Mouse (Mus musculus) central nervous system, embryonic 11.5 days (tissue): ENCODE measurements around the gene Tlcd1. TPM values are rescaled to one million over a fixed set of nuclear protein-coding genes. Genes with fewer than 3 reads are reported as not detected.

Experiments used
- polyA plus RNA-seq: library from polyadenylated mRNA; depleted of rRNA; stranded (reverse); fragments of >200 nt; gene quantifications from 2 replicates; pipeline ENCODE4 v1.2.3, GENCODE M21; 2012; rRNA removed

Tlcd1 gene
- polyA plus RNA-seq, result 21.7 and 22.8 TPM in 2 replicates

GRCm38 (mm10) chr11:78176402-78176862 is at the start of gene Tlcd1, which contains the start of gene Nek8:
Gene Tlcd1, plus strand, starts transcription at chr11:78176711.
Gene Nek8, minus strand, starts transcription at chr11:78176675.

GRCm38 (mm10) chr11:78164924-78165760 is 11.4 kb upstream of the Tlcd1 start, which contains the start of gene Traf4:
Gene Traf4, minus strand, starts transcription at chr11:78165589.

GRCm38 (mm10) chr11:78182961-78183844 is 6.7 kb downstream of the Tlcd1 start, which contains the start of gene Rpl23a:
Gene Rpl23a, minus strand, starts transcription at chr11:78183584.

GRCm38 (mm10) chr11:78188331-78189233 is 12.1 kb downstream of the Tlcd1 start, which contains the start of gene Rab34:
Gene Rab34, plus strand, starts transcription at chr11:78188430.

GRCm38 (mm10) chr11:78193113-78193512 is 16.6 kb downstream of the Tlcd1 start, which contains the start of gene Proca1:
Gene Proca1, plus strand, starts transcription at chr11:78193392.

Other genes starting within 250 kb of the Tlcd1 start
- 8.9 and 12.4 TPM in 2 replicates for gene Sez6, start 245.9 kb upstream of the Tlcd1 start, polyA plus RNA-seq
- 63.4 and 84.4 TPM in 2 replicates for gene Phf12, start 194.0 kb upstream of the Tlcd1 start, polyA plus RNA-seq
- gene Dhrs13, start 144.4 kb upstream of the Tlcd1 start, polyA plus RNA-seq, result 12.5 and 14.3 TPM in 2 replicates
- gene Flot2, start 138.8 kb upstream of the Tlcd1 start, polyA plus RNA-seq, result 50.4 and 64.3 TPM in 2 replicates
- gene Eral1, start 96.3 kb upstream of the Tlcd1 start, polyA plus RNA-seq, result 23.8 and 28.7 TPM in 2 replicates
- 12.7 and 20.4 TPM in 2 replicates for gene Fam222b, start 82.1 kb upstream of the Tlcd1 start, polyA plus RNA-seq
- gene Traf4, start 11.1 kb upstream of the Tlcd1 start, polyA plus RNA-seq, result 127 and 187 TPM in 2 replicates
- 14.6 and 20.9 TPM in 2 replicates for gene Nek8, start within 50 bp of the Tlcd1 start, polyA plus RNA-seq
- 3,764 and 3,899 TPM in 2 replicates for gene Rpl23a, start 6.9 kb downstream of the Tlcd1 start, polyA plus RNA-seq
- gene Rab34, start 11.7 kb downstream of the Tlcd1 start, polyA plus RNA-seq, result 59.8 and 90.6 TPM in 2 replicates
- gene Proca1, start 16.7 kb downstream of the Tlcd1 start, polyA plus RNA-seq, result 1.7 and 3.0 TPM in 2 replicates
- 76.8 and 95.7 TPM in 2 replicates for gene Sdf2, start 69.0 kb downstream of the Tlcd1 start, polyA plus RNA-seq
- 29.4 and 30.4 TPM in 2 replicates for gene Supt6, start 69.3 kb downstream of the Tlcd1 start, polyA plus RNA-seq
- 60.1 and 65.0 TPM in 2 replicates for gene 2610507B11Rik, start 85.0 kb downstream of the Tlcd1 start, polyA plus RNA-seq
- gene BC030499, start 114.1 kb downstream of the Tlcd1 start, polyA plus RNA-seq, result 0.68 and 0.82 TPM in 2 replicates
- gene Spag5, start 124.8 kb downstream of the Tlcd1 start, polyA plus RNA-seq, result 91.4 and 95.4 TPM in 2 replicates
- gene Aldoc, start 146.3 kb downstream of the Tlcd1 start, polyA plus RNA-seq, result 3.7 and 5.3 TPM in 2 replicates
- gene Pigs, start 151.7 kb downstream of the Tlcd1 start, polyA plus RNA-seq, result 37.7 and 53.2 TPM in 2 replicates
- 91.0 and 110 TPM in 2 replicates for gene Unc119, start 166.8 kb downstream of the Tlcd1 start, polyA plus RNA-seq
- gene Foxn1, start 209.8 kb downstream of the Tlcd1 start, polyA plus RNA-seq, result 0.07 TPM in 1 of 2 replicates, not detected in the other
- 0.04 TPM in 1 of 2 replicates, not detected in the other for gene Slc13a2, start 245.5 kb downstream of the Tlcd1 start, polyA plus RNA-seq